Mouse (Mus musculus) midbrain, postnatal 0 days (tissue): Measurements from ENCODE around the gene Il18rap. TPM values are rescaled to one million over a fixed set of nuclear protein-coding genes. Genes with fewer than 3 reads are reported as not detected.

Experiments used
- ATAC-seq: fragments of 200-750 bp; cut with Nextera tagmentation; 2 replicates; pipeline ENCODE4 v1.8.0; 2017; ENCODE audit warnings: moderate number of reproducible peaks, mild to moderate bottlenecking, moderate TSS enrichment, moderate library complexity; ENCODE audit not compliant: low FRiP score
- DNase-seq: peaks from one replicate; pipeline ENCODE4 v3.0.0-alpha.2; 2015; ENCODE audit warnings: low spot score
- H3K27ac ChIP-seq: fragments of 300-500 bp; sonication (generic); 2 replicates; pipeline ENCODE4 v1.5.1; 2014; ENCODE audit warnings: low read depth, mild to moderate bottlenecking, low read length, mixed read lengths
- H3K27me3 ChIP-seq: fragments of 300-500 bp; sonication (generic); 2 replicates; pipeline ENCODE4 v1.6.1; 2014; ENCODE audit warnings: low read length, control low read depth, mixed read lengths; ENCODE audit not compliant: insufficient read depth
- H3K36me3 ChIP-seq: fragments of 300-500 bp; sonication (generic); 2 replicates; pipeline ENCODE4 v1.6.1; 2014; ENCODE audit warnings: low read length, control low read depth, mixed read lengths; ENCODE audit not compliant: insufficient read depth
- H3K4me1 ChIP-seq: fragments of 300-500 bp; sonication (generic); 2 replicates; pipeline ENCODE4 v1.6.1; 2014; ENCODE audit warnings: mild to moderate bottlenecking, control low read depth, antibody characterized with exemption, low read length, mixed read lengths; ENCODE audit not compliant: insufficient read depth
- H3K4me2 ChIP-seq: fragments of 300-500 bp; sonication (generic); 2 replicates; pipeline ENCODE4 v1.6.1; 2014; ENCODE audit warnings: low read depth, mild to moderate bottlenecking, low read length, mixed read lengths; ENCODE audit not compliant: poor library complexity, severe bottlenecking
- H3K4me3 ChIP-seq: fragments of 300-500 bp; sonication (generic); 2 replicates; pipeline ENCODE4 v1.5.1; 2014; ENCODE audit warnings: low read depth, mild to moderate bottlenecking, low read length, moderate library complexity
- H3K9ac ChIP-seq: fragments of 300-500 bp; sonication (generic); replicated peaks from 2 replicates; pipeline ENCODE4 v1.6.1; 2014; ENCODE audit warnings: mild to moderate bottlenecking, low read length, moderate library complexity, mixed read lengths; ENCODE audit not compliant: poor library complexity, severe bottlenecking
- H3K9me3 ChIP-seq: fragments of 300-500 bp; sonication (generic); 2 replicates; pipeline ENCODE4 v1.6.1; 2016; ENCODE audit warnings: low read length, control low read depth
- CTCF ChIP-seq: IDR thresholded peaks from 2 replicates; pipeline ENCODE4 v1.5.1; 2016; ENCODE audit warnings: antibody characterized with exemption, mild to moderate bottlenecking
- WGBS: fragments of 180-500 bp; shearing (Covaris S2); extraction: QIAGEN DNeasy Blood & Tissue Kit; methylation state at CpG from one replicate; pipeline ENCODE4 v1.1.7; 2014; 5-methylcytosine and 5-hydroxymethylcytosine counted together
- polyA plus RNA-seq: library from polyadenylated mRNA; unstranded; fragments of >200 nt; fragmentation: Nextera tagmentation; extraction: Ambion mirVana; gene quantifications from 2 replicates; pipeline ENCODE4 v1.2.1, GENCODE M21; 2015
- total RNA-seq: library from RNA; depleted of rRNA; stranded (reverse); fragments of >200 nt; gene quantifications from 2 replicates; pipeline ENCODE4 v1.2.3, GENCODE M21; 2014

Il18rap gene
- total and polyA plus RNA-seq, 2 experiments from 2014 or later, result 0.11 to 0.12 TPM

- Histone ChIP-seq H3K27me3 (no peaks in the 10 kb centered on the region), H3K36me3 (no peaks in the 10 kb centered on the region), H3K4me1 (no peaks in the 10 kb centered on the region), H3K9me3 (no peaks in the 10 kb centered on the region), H3K27ac (no peak overlapping the region), H3K4me3 (no peak overlapping the region), H3K4me2 (no peak overlapping the region), H3K9ac (no peak overlapping the region)
- DNase-seq, result no peak
- TF ChIP-seq CTCF, result no peak
- ATAC-seq, result no peak
- 95% methylated on average over 1 of the region's 1 CpGs for WGBS
Observed at GRCm38 (mm10) chr1:40472401-40472800, 42.8 kb upstream of the Il18rap start.

GRCm38 (mm10) chr1:40473640-40474039, 41.5 kb upstream of the Il18rap start:
- Histone ChIP-seq H3K4me3 (no peak overlapping the region), H3K4me1 (no peaks in the 10 kb centered on the region), H3K9ac (no peak overlapping the region), H3K27me3 (no peaks in the 10 kb centered on the region), H3K9me3 (no peaks in the 10 kb centered on the region), H3K27ac (no peak overlapping the region), H3K4me2 (no peak overlapping the region), H3K36me3 (no peaks in the 10 kb centered on the region)
- no peak for TF ChIP-seq CTCF
- WGBS, result 79% methylated on average over 4 of the region's 4 CpGs
- no peak for DNase-seq
- no peak for ATAC-seq

- no peaks in the 10 kb centered on the region for H3K9me3 ChIP-seq
- H3K4me1 ChIP-seq, result no peaks in the 10 kb centered on the region
- no peak overlapping the region for H3K9ac ChIP-seq
- no peak overlapping the region for H3K4me3 ChIP-seq
- no peak for TF ChIP-seq CTCF
- no peak overlapping the region for H3K27ac ChIP-seq
- ATAC-seq (no peak), DNase-seq (no peak)
- WGBS, result 91% methylated on average over 5 of the region's 5 CpGs
- H3K4me2 ChIP-seq, result no peak overlapping the region
- no peaks in the 10 kb centered on the region for H3K27me3 ChIP-seq
- H3K36me3 ChIP-seq, result no peaks in the 10 kb centered on the region
Observed at GRCm38 (mm10) chr1:40474336-40474735, 40.8 kb upstream of the Il18rap start.

GRCm38 (mm10) chr1:40475697-40476096, 39.5 kb upstream of the Il18rap start:
- no peak overlapping the region for H3K9ac ChIP-seq
- no peak for ATAC-seq
- H3K9me3 ChIP-seq, result no peaks in the 10 kb centered on the region
- TF ChIP-seq CTCF, result no peak
- no peak overlapping the region for H3K4me2 ChIP-seq
- no peak overlapping the region for H3K4me3 ChIP-seq
- H3K36me3 ChIP-seq, result no peaks in the 10 kb centered on the region
- no peaks in the 10 kb centered on the region for H3K27me3 ChIP-seq
- H3K4me1 ChIP-seq, result no peaks in the 10 kb centered on the region
- WGBS, result 63% methylated on average over 3 of the region's 3 CpGs
- DNase-seq, result no peak
- no peak overlapping the region for H3K27ac ChIP-seq

GRCm38 (mm10) chr1:40476756-40477155, 38.4 kb upstream of the Il18rap start:
- no peak overlapping the region for H3K4me2 ChIP-seq
- 68% methylated on average over 4 of the region's 4 CpGs for WGBS
- TF ChIP-seq CTCF, result no peak
- no peak overlapping the region for H3K27ac ChIP-seq
- ATAC-seq, result no peak
- H3K4me3 ChIP-seq, result no peak overlapping the region
- no peaks in the 10 kb centered on the region for H3K27me3 ChIP-seq
- H3K36me3 ChIP-seq, result no peaks in the 10 kb centered on the region
- DNase-seq, result no peak
- no peaks in the 10 kb centered on the region for H3K9me3 ChIP-seq
- no peaks in the 10 kb centered on the region for H3K4me1 ChIP-seq
- H3K9ac ChIP-seq, result no peak overlapping the region

- 88% methylated on average over 6 of the region's 6 CpGs for WGBS
Observed at GRCm38 (mm10) chr1:40479505-40479923, 35.6 kb upstream of the Il18rap start.

More at GRCm38 (mm10) chr1:40479505-40479923, 35.6 kb upstream of the Il18rap start:
- TF ChIP-seq CTCF, result no peak
- Histone ChIP-seq H3K9me3 (no peaks in the 10 kb centered on the region), H3K4me1 (no peaks in the 10 kb centered on the region), H3K27ac (no peak overlapping the region), H3K27me3 (no peaks in the 10 kb centered on the region), H3K4me3 (no peak overlapping the region), H3K4me2 (no peak overlapping the region), H3K36me3 (no peaks in the 10 kb centered on the region), H3K9ac (no peak overlapping the region)
- no peak for DNase-seq
- ATAC-seq, result no peak
